Mouse (Mus musculus) B cell, adult 2 months (primary cell): ENCODE data around the gene Kif26b.

Experiments used
- DNase-seq, 2 experiments: peaks; one replicate each; pipeline ENCODE4 v3.0.0; 2022

Gene Kif26b

GRCm38 (mm10) chr1:178730271-178730670 is 201.3 kb downstream of the Kif26b start:
- DNase-seq: no peak

DNA sequence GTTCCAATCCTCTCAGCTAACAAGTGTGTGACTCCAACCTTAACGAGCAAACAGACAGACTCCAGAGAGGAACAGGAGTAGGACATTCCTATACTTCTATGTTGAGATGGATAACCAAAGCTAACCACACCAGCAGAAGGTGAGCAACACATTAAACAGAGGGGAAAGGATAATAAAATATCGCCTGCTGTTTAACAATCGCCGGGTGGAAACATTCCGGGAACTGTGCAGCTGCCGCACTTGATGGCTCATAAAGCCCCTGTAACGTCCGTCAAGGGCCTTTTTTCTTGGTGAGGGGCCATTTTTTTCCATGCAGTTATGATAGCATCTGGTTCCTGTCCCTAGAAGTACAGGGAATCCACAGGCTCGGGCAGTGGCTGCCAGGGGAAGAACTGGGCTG is 204.1 kb downstream of the Kif26b start:
- no peak for DNase-seq

- DNase-seq: no peak
These were observed 205.7 kb downstream of the Kif26b start for GRCm38 (mm10) chr1:178734576-178734975.

GRCm38 (mm10) chr1:178736931-178737330 is 208.0 kb downstream of the Kif26b start:
- DNase-seq: no peak

DNA sequence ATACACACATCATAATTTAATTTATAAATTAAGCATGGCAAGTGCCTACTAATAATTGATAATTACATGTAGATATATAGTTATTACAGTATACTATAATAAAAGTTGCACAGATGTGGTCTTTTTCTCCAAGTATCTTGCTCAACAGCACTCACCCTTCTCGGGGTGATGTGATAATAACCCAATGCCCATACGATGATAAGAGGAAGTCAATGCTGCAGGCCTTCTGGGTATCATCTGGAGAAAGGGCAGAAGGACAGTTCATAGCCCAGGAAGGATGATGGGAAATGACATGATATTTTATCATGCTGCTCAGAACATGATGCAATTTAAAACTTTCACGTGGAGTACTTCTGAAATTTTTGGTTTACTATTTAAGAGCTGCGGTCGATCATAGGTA is 214.9 kb downstream of the Kif26b start:
- DNase-seq: no peak

DNA sequence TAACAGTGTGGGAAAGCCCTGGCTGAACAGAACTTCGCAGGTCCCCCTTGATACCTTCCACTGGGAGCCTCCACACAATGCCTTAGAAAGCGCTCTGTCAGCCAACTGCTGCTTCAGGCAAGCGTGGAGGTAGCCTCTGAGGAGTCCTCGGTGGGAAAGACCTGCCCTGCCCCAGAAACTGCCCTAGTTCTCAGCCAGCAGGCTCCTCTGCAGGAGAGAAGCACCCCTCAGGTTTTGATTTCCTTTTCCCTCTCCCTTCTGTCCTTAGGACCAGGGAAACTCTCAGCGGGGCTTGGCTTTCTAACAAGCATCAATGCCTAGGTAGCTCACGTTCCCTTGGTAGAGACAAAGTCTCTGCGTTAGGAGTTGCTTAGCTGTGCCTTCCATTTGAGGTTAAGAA is 215.6 kb downstream of the Kif26b start:
- DNase-seq: no peak

- no peak for DNase-seq
These were observed 216.0 kb downstream of the Kif26b start for GRCm38 (mm10) chr1:178744961-178745360.

DNA sequence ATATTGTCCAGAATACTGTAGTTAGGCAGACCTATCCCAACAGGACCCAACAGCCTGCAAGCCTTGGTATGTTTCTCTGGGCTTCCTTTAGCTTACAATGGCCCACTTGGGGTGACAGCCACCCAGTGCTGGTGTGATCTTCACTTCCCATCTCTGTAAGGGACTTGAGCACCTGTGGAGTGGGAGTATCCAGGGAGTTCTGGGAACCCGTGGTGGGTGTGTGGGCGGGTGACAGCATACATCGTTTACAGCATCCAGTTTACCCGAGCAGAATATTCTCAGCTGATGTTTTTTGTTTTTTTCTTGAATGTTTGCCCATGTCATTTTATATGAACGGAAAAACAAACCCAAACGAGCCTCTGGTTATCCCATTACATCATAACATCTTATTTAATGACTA is 216.5 kb downstream of the Kif26b start:
- no peak for DNase-seq

- no peak for DNase-seq
These were observed 218.6 kb downstream of the Kif26b start for GRCm38 (mm10) chr1:178747279-178748221.

DNA sequence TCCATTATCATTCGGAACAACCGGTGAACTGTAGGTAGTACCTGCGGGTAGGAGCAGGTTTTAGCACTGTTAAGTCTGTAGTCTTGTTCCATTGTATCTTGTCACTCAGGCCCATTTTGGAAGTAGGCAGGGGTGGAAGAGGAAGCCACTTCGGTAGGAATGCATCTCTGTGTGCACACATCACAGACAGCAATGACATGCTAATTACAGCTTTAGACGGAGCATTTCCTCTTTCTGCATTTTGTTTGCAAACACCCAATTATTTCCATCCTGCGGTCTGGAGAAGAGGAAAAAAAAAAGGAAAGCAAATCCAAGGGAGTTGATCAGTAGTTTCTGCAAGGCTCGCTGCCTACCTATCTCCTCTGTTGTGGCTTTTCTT is 219.3 kb downstream of the Kif26b start:
- DNase-seq: no peak

GRCm38 (mm10) chr1:178748617-178749016 is 219.7 kb downstream of the Kif26b start:
- no peak for DNase-seq

GRCm38 (mm10) chr1:178749786-178750185 is 220.9 kb downstream of the Kif26b start:
- no peak for DNase-seq

DNA sequence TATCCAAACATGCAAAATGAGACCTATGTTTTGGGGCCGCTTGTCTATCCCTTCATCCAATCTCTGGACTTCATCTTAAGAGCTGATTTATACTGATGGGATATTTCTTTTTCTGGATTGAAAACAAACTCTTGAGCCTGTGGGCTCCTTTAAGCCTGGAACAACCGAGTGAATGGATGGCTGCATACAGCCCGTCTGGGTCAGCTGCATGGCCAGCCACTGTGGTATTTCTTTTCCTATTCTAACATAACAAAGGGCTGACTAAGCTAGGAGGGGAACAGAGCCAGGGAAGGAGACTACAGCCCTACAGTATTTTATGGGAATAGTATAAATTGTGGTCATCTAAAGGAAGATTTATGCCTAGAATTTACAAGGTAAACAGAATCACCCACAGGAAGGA is 229.5 kb downstream of the Kif26b start:
- no peak for DNase-seq

DNA sequence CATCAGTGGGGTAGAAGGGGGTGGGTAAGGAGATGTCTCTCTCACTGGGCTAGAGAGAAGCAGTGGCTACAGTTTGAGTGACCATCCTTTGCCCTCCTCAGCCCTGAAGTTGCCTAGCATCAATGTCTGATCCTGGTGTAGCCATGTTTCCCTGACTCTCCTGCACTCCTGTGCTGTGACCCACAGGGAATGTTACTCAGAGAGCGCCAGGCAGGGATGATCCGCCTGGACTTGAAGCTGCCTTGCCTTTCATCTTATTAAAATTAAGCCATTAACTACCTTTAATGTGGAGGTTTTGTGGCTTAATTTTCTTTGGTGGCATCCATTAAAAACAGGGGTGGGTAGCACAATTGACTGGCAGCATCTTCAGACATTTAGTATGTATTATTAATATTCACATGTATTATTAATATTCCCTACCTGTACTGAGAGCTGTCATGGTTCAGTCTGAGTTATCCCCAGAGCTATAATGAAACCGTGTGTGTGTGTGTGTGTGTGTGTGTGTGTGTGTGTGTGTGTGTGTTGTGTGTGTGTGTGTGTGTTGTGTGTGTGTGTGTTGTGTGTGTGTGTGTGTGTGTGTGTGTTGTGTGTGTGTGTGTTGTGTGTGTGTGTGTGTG is 233.3 kb downstream of the Kif26b start:
- DNase-seq: no peak

- DNase-seq: no peak
These were observed 236.0 kb downstream of the Kif26b start for GRCm38 (mm10) chr1:178764914-178765313.

GRCm38 (mm10) chr1:178765650-178766049 is 236.7 kb downstream of the Kif26b start:
- no peak for DNase-seq

- no peak for DNase-seq
These were observed 240.1 kb downstream of the Kif26b start for GRCm38 (mm10) chr1:178768976-178769375.

DNA sequence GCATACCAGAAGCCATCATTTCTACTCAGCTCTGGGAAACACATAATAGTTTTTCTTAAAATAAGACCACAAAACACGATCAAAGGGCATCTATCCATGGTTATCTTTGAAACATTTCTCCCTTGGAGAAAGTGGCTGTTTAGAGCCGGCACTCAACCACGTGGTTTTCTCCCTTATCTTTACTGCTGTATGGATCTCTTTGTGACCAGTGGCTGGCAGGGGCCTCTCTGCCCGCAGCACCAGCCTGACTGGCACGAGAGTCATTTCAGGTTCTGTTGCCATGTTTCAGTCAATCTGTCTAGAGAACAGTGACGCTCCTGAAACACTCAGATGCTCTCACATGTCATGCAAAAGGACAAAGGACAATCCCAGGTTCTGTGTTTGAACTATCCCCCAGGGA is 241.1 kb downstream of the Kif26b start:
- DNase-seq: no peak

DNA sequence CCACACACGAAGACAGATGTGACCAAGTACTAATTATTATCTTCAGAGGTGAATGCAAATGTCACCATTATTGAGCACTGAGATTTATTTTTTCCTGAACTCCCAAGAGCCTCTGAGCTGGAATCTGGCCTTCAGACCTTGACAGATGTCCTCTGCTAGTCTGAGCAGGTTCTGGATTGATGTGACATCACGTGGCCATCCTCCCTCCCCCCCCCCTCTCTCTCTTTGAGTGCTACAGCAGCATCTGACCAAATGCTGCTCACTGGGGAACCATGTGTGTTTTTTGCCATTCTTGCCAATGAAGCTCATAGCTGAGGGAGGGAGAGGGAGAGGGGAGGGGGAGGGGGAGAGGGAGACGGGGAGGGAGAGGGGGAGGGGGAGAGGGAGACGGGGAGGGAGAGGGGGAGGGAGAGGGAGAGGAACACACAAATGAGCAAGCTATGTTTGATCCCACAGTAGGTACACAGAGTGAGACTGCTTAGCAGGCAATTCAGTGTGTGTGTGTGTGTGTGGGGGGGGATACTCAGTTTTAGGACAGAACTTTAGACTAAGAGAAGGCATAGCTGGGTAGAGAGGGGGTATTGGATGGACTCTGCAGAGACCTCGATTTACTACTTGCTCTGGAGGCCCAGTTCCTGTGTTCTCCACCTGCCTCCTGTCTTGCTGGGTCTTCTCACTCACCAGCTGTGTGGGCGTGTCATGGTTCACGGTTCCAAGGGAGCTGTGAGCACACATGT is 241.9 kb downstream of the Kif26b start:
- DNase-seq: no peak

- no peak for DNase-seq
These were observed 250.8 kb downstream of the Kif26b start for GRCm38 (mm10) chr1:178779742-178780141.

DNA sequence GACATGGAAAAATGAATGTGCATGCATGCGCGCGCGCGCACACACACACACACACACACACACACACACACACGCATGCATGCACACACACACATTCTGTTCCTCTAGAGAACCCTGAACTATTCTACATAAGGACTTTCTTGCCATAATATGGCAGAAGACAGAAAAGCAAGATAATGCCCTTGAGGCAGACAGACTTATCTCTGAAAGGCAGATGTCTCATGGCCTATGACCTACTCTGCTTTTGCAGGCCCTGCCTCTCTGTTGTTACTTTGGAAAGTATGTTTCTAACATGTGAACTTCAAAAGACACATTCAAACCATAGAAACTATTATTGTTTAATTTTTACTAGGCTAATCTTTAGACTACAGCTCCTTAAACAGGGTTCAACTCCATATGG is 255.1 kb downstream of the Kif26b start:
- no peak for DNase-seq

DNA sequence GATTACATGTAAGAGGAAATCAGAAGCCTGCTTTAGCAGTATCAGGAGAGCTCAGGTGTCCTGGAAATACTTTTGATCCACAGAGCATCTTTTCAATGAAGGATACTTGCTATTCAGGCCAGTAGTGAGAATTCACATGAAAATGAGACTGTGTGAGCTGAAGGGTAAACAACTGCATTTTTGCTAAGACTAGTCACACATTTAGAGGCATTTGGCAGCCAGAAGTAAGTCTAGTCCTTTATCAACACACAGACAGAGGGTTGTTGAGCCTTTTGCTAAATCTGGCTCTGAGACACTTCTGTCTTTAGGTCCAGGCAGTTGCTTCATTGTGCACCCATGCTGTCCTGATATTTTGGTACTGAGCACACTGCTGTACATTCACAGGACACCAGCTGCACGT is 262.3 kb downstream of the Kif26b start:
- DNase-seq: no peak

GRCm38 (mm10) chr1:178792726-178793125 is 263.8 kb downstream of the Kif26b start:
- no peak for DNase-seq

GRCm38 (mm10) chr1:178794866-178795265 is 265.9 kb downstream of the Kif26b start:
- no peak for DNase-seq
